Mouse (Mus musculus) layer of hippocampus, postnatal 10 days (tissue): ENCODE results near the gene Mcoln1. TPM values are rescaled to one million over a fixed set of nuclear protein-coding genes. Genes with fewer than 3 reads are reported as not detected.

Experiments
- DNase-seq, 2 experiments: peaks; one replicate each; pipeline ENCODE4 v3.0.0; 2021; ENCODE audit warnings: low spot score in 2 of 2
- total RNA-seq, 2 experiments: library from RNA; stranded (reverse); gene quantifications; 2 replicates each; pipeline ENCODE4 v1.2.3; 2021

Gene Mcoln1
- total RNA-seq, 2 experiments from 2014 or later: 66.2 to 79.4 TPM

DNA sequence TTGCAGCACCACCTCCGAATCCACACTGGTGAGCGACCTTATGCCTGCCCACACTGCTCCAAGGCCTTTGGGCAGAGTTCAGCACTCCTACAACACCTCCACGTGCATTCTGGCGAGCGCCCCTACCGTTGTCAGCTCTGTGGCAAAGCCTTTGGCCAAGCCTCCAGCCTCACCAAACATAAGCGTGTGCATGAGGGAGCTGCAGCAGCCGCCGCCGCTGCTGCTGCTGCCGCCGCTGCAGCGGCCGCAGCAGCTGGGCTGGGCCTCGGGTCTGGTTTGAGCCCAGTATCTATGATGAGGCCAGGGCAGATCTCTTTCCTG, 3.9 kb upstream of the Mcoln1 start:
- DNase-seq: no peak

DNA sequence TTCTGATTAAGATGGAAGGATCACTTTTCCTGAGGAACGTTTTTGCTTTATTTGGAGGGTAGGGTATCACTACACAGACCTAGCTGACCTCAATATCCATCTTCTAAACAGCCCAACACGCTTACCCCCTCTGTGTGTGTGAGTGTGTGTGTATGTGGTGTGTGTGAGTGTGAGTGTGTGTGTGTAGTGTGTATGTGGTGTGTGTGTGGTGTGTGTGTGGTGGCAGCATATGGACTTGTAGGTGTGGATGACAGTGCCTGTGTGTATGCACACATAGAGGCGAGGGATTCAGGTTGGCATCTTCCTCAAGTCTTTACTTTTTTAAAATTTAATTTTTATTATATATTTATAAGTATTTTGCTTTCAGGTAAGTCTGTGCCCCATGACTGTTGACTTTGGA, 1.7 kb upstream of the Mcoln1 start:
- DNase-seq: no peak

DNA sequence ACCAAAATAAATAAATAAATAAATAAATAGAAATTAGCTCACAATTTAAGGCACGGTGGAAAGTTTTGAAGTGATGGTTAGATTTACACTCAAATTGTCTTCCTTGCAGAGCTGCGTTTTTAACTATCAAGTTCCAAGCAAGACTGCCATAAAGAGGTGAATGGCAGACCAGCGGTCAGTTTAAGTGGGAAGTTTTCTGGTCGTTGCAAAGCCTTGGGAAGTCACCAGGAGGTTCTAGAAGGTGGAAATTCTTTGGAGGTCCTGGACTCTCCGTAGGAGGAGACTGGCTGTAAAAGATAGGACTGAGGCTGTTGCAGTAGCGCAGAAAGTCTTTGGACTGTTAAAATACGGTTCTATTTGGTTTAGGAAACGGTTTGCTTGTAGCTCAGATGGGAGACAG, 506 bp upstream of the Mcoln1 start:
- no peak for DNase-seq

DNA sequence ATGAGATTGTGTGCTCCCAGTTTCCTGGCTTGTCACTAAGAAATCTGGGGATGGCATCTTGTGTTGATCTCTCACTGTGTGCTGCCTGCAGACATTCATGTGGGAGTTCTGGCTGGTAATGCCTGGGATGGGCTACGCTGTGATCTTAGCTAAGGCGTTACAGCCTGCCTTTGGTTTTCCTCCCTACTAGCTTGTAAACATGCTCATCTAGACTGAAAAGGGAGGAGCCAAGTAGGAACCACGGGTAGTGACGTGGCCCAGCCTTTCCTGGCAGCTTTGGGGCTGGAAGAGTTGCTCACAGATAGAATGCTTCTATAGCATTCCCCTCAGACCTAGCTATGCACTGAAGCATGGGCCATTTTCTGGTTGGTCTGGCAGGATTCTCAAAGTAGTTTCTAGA, 2.0 kb downstream of the Mcoln1 start:
- DNase-seq: no peak

DNA sequence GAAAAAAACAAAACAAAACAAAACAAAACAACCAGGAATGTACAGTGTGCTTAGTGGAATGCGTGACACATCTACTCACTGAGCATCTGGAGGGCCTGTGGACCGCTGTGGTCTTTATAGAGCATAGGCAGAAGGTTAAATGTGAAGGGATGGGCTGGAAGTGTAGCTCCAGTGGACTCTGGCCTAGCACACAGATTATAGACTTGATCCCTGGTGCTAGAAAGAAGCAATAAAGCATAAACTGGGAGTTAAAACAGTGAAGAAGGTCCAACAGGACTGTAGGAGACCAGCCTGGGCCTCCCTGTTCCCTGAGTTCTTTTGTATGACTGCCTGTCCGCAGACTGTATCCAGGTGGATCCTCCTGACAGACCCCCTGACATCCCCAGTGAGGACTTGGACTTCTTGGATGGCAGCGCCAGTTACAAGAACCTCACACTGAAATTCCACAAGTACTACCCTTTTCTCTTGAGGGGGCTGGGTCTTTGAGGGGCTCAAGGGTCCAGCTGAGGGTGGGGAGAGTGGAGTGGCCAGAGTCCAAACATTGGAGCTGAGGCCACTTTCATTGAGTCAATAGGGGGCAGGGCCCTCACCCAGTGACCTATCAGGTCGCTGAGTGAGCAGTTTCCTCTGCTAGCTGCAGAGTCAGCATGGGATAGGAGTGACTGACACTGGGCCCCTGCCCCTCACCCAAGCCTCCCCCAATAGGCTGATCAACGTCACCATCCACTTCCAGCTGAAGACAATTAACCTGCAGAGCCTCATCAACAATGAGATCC, 7.9 kb downstream of the Mcoln1 start:
- DNase-seq: no peak

DNA sequence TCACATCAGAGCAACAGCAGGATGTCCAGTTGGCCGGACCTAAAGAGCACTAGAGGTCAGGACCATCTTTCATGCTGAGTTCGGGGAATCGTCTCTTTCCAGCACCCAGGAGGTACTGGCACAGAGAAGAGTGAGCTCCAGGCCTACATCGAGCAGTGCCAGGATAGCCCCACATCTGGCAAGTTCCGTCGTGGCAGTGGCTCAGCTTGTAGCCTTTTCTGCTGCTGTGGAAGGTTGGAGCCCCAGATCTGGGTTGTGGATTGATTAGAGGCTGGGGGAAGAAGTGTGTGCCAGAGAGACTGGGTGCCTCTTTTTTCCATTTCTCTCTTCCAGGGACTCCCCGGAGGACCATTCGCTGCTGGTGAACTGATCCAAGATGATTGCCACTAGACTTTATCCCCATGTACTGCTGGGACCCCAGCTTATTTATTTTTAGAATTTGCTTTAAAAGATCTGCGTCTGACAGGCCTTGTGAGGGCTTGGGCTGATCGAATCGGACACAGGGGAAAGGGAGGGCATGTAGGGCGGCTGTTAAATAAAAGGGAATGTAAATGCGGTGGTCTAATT, 14.5 kb downstream of the Mcoln1 start:
- DNase-seq: no peak

DNA sequence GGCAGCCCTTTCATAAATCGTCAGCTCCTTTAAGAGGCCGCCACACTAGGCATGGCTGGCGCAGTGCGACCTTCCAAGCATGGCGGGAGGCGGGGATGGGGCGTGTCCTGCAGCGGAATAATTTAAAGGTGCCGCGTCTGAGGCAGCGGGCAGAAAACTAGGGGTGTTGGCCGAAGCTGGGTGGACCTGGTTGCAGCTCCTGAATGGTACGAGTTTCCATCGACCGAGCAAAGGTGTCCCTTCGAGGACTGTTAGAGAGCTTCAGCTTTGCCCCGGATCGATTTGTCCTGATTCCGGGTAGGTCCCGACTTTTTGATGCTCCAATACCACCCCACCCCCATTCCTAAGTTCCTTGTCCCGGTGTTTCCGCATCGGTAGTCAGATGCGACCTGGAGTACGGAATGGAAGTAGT, 15.0 kb downstream of the Mcoln1 start, which contains the start of gene Pnpla6:
Gene Pnpla6, plus strand, starts transcription at position 125 of the 412 bp plus-strand sequence.
- peak; percentile 84 to 89 for DNase-seq

DNA sequence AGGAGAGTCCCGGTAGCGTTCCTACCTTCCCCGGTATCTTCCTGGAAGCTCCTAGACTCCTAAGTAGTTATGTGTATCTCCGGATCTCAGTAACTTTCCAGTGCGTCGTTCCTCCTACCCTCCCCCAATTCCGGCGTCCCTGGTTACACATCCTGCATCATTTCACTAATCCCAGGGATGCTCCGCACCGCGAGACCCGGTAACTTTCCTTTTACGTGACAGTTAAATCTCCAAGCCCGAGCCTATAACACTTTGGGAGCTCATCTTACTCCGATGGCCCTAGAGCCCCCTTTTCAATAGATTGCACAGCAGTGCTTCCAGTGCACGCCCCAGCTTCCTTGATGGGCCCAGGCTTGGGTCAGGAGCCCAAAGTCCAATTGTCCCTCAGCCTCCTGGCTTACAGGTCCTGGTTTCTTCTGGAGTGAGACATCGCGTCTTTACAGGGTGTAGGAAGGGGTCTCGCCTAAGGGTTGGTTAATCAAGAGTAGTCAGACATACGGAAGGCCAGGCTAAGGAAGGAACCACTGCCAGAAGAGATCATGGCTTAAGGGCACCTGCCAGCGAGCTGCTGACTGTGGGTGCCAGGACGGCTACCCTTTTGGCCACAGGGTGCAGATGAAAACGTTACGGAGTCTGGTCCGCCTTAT, 15.6 kb downstream of the Mcoln1 start:
- peak; percentile 44 to 56 for DNase-seq

DNA sequence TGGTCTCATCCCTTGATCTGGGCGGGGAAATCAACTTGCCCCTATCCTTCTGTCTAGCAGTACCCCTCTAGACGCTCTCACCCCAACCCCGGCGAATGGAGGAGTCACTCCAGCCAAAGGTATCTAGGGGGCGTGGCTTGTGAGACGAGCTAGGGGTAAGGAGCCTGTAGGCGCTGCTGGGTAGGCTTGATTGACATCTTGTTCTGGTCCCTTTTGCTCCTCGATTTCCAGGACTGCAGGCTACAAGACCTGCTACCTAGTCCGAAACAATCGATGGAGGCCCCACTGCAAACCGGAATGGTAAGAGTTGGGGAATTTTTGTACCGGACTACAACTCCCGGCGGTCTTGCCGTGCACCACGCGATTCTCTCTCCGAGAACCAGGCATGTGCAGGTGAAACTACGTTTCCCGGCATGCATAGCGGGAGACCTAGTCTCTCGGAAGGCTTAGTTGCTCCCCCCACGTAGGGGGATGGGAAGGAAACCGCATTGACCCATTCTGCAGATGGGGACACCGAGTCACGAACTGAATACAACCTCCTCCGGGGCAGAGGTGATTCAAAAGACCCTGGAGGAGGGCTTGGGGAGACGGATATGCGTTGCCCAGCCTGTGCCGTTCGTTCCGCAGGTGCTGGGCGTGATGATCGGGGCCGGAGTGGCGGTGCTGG, 16.3 kb downstream of the Mcoln1 start:
- DNase-seq: peak; percentile 92 to 95

DNA sequence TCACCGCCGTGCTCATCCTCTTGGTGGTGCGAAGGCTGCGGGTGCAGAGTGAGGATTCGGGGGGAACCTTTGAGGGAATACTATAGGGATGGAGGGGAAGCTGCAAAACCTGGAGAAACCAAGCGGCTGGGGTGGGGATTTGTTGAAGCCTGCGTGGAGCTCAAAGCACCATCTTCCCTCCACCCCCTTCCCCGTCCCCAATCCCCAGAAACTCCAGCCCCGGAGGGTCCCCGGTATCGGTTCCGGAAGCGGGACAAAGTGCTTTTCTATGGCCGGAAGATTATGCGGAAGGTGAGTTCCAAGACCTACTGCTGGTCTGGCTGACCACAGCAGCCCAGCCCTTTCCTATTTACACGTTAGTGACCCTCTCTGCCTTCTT, 16.8 kb downstream of the Mcoln1 start:
- DNase-seq: no peak

DNA sequence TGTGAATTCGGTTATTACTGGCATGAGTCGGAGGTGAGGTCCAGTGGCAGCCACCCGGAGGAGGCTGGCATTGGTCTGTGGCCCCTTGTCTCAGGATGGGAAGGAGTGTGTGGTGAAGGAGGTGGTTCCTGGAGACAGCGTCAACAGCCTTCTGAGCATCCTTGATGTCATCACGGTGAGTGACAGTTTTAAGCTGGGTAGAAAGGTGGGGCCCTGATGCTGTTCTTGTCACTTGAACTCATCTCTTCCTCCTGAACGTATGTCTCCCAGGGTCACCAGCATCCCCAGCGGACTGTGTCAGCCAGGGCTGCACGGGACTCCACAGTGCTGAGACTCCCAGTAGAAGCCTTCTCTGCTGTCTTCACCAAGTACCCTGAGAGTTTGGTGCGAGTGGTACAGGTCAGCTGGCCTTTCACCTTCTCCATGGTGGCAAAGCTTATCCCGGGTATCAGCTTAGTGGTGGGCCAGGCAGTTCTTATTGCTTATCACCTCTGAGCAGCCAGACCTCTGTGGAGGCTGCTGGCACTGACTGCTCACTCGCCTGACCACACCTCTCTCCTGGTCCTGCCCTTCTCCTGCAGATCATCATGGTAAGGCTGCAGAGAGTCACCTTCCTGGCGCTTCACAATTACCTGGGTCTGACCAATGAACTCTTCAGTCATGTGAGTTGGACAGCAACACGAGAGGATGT, 21.9 kb downstream of the Mcoln1 start:
- DNase-seq: no peak

DNA sequence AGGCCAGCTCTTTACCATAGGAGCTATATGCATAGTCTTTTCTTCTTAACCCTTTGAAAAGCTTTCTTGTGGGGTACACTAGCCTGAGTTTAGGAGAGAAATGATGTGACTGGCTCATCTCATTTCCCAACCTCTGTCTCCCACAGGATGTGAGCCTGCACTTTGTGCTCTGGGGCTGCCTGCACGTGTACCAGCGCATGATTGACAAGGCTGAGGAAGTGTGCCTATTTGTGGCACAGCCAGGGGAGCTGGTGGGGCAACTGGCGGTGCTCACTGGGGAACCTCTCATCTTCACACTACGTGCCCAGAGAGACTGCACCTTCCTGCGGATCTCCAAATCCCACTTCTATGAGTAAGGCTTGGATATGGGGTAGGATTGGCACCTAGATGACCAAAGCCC, 30.6 kb downstream of the Mcoln1 start:
- DNase-seq: no peak

DNA sequence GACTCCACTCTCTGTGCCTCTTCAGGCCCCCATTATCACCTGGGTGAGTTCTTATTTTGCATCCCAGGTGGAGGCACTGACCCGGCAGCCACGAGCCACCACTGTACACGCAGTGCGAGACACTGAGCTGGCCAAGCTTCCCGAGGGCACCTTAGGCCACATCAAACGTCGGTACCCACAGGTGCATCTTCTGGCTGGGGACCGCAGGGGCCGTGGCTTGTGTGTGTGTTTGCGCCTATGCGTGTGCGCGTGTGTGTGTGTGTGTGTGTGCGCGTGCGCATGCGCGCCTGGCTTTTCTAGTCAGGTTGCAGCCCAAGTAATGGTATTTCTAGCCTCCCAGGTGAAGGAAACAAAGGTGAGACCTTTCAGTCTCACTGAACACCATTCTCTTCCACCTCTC, 31.7 kb downstream of the Mcoln1 start:
- no peak for DNase-seq

DNA sequence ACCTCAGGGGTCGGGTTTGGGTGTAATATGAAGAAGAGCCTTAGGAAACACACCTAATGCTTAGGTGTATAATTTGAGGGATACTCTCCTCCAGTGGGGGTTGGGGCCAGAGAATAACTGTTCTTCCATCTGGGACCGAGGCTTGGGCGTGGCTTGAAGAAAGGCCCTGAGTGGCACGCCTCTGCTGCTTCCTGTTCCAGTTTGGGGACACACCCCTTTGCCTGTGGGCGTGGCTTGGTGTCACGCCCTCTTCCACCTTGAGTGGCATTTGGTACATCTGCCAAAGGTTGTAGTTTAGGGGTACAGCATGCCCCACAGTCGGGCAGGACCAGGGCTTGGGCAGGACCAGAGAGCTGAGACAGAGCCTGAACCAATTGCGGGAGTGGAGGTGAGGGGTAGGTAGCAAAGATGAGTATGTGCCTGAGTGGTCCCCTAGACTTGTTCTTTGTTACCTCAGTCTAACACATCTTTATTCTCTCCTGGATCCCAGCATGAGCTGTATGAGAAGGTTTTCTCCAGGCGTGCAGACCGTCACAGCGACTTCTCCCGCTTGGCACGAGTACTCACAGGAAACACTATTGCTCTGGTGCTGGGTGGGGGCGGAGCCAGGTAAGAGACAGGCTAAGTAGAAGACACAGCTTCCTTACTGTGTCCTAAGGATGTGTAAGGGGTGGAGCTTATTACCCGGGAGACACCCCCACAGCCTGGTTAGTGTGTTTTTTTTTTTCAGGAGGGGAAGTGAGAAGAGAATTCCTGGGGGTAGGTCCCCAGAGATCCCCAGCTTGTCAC, 36.0 kb downstream of the Mcoln1 start:
- DNase-seq: no peak

DNA sequence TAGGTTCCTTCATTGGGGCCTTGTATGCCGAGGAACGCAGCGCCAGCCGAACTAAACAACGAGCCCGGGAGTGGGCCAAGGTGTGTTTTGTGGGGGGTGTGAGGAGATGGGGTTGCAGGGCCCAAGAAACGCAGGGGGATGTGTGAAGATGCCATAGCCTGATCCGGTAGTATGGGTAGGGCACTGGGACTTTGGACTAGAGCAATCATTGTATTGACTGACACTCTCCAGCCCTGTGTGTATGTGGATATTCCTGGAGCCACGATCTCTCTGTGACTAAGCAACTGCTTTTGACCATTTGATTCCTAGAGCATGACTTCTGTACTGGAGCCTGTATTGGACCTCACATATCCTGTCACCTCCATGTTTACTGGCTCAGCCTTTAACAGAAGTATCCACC, 36.7 kb downstream of the Mcoln1 start:
- no peak for DNase-seq

DNA sequence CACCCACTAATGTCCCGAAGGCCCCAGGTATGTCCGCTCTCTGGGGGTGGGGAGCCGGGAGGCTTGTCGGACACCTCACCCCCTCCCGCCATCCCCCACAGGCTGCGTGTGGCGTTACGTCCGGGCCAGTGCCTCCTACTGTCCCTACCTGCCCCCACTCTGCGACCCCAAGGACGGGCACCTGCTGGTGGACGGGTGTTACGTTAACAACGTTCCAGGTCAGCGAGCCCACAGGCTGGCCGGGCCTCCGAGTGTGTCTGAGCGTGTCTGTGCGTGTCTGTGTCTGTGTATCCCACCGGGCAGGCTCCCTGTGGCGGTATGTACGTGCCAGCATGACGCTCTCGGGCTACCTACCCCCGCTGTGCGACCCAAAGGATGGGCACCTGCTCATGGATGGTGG, 37.4 kb downstream of the Mcoln1 start:
- no peak for DNase-seq

DNA sequence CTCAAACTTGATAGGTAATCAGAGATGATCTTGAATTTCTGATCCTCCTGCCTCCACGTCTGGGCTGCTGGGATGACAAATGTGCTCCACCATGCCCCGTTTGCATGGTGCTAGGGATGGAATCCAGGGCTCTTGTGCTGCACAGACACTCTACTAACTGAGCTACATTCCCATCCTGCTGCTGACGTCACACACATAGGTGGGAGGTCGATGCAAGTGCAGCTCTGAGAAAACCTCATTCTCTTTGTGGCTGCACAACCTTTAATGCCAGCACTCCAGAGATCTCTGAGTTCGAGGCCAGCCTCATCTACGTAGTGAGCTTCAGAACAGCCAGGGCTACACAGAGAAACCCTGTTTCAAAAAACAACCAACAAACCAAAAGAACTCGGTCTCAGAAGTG, 38.9 kb downstream of the Mcoln1 start:
- DNase-seq: no peak

DNA sequence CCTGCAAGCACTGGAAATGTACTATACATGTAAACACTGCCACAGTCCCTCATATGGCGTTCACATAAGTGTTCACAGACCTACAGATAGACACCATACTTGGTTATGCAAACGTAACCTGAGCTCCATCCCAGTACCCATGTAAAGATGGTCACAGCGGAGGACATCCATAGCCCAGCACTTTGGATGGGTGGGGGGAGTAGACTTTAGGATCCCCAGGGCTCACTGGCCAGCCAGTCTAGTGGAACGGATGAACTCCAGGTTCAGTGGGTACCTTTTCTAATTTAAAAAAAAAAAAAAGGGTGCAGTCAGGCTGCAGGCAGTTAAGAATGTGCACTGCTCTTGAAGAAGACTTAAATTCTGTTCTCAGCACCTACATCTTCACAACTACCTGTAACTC, 39.8 kb downstream of the Mcoln1 start:
- no peak for DNase-seq

DNA sequence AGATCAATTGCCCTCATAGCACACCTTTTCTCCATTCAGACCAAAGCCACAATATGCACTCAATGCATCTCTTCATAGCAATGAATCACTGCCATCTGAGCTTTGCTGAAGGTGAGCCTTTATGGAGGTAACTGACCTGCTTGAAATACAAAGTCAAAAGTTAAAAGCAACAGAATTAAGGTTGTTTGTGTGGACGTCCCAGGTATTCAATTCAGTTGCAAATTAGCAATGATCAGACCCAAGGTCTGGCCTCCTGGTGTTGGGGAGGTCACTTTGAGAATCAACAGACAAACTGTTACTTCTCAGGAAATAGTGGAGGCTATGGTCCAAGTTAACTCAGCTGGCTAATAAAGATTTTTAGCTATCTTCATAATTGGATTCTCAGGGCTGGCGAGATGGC, 46.3 kb downstream of the Mcoln1 start:
- no peak for DNase-seq

DNA sequence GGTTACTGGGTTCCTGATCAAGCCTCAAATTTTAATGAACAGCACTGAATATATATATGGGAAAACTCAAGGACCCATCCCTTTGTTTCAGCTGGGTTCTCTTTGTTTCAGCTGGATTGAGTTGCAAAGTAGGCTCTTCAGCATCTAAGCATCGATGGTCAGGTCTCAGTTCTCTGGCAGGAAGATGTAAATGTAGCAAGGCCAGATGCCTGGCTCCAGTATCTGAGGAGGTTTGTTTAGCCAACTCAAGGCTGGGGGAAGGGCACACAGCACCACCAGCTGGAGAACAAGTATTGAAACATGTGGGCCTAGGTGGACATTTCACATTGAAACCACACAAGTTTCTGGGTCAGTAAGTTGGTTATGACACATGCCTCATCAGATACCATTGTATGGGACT, 52.0 kb downstream of the Mcoln1 start:
- no peak for DNase-seq

DNA sequence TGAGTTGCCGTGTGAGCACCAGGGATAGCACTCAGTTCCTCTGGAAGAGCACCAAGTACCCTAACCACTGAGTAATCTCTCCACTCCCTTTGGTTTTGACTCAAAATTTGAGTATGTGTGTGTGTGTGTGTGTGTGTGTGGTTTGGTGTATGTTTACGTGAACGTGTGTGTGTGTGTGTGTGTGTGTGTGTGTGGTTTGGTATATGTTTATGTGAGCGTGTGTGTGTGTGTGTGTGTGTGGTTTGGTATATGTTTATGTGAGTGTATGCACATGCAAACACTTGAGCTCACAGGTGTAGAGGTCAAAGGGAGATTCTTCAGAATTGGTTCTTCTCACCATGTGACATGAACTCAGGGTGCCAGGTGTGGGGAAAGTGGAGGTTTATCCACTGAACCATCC, 55.9 kb downstream of the Mcoln1 start:
- no peak for DNase-seq
